Mouse (Mus musculus): ENCODE data around the gene Gm5134. TPM values are rescaled to one million over a fixed set of nuclear protein-coding genes. Genes with fewer than 3 reads are reported as not detected.

Gene Gm5134
- polyA plus RNA-seq (2021; fragmentation: Nextera tagmentation), result not detected in 2 replicates
- long read RNA-seq, experiment 1, result 0 reads
- long read RNA-seq, experiment 2, result 0 reads

GRCm38 (mm10) chr10:75954381-75954811 lies at the start of gene Gm5134:
Gene Gm5134 (plus strand): TSS chr10:75954514.

DNA sequence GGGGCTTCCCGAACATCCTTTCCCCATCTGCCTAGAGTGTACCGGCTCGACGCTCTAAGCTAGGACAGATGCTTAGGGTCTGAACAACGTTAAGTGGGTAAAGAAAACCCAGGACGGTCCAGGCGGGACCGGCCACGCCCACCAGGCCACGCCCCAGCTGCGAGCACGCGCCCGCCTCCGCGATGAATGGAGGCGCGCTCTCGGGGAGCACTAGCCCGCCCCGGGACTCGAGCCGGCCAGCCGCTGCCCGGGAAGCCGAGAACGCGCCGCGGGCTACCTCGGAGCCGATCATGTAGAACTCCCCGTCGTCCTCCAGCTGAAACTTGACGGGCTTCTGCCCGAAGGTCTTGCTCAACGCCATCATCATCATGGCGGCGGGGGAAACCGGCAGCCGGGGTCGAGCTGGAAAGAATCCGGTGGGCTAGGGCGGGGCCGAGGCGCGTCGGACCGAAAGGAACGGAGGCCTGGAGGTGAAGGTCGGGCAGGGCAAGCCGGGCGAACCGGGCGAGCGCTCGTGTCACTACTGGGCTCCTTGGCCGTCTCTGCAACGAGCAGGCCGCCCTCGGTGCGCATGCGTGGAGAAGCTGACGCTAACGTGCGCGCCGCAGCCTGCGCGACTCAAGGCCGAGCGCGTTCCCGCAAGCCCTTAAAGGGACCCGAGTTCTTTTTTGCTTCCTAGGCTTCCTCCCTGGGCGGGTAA lies 33.1 kb upstream of the Gm5134 start, which contains the start of gene Smarcb1:
TSS of gene Smarcb1 (minus strand) at position 592 of the 700 bp plus-strand sequence.

DNA sequence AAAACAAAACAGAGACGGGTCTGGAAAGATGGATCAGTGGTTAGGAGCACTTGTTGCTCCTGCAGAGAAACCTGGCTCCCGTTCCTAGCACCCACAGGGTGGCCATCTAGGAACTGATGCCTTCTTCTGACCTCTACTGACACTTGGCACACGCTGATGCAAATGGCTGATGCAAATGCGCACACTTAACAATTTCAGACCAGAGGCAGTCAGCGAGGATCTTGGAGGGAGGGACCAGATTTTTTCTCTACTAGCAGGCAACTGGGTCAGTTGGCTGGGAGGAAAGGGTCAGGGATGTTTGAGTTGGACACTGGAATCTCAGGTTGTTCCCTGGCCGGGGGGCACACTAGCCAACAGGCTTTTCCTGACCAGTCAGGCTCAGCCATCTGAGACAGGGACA lies 21.4 kb upstream of the Gm5134 start, which contains the start of gene Chchd10:
TSS of gene Chchd10 (plus strand) at position 240 of the 400 bp plus-strand sequence.

DNA sequence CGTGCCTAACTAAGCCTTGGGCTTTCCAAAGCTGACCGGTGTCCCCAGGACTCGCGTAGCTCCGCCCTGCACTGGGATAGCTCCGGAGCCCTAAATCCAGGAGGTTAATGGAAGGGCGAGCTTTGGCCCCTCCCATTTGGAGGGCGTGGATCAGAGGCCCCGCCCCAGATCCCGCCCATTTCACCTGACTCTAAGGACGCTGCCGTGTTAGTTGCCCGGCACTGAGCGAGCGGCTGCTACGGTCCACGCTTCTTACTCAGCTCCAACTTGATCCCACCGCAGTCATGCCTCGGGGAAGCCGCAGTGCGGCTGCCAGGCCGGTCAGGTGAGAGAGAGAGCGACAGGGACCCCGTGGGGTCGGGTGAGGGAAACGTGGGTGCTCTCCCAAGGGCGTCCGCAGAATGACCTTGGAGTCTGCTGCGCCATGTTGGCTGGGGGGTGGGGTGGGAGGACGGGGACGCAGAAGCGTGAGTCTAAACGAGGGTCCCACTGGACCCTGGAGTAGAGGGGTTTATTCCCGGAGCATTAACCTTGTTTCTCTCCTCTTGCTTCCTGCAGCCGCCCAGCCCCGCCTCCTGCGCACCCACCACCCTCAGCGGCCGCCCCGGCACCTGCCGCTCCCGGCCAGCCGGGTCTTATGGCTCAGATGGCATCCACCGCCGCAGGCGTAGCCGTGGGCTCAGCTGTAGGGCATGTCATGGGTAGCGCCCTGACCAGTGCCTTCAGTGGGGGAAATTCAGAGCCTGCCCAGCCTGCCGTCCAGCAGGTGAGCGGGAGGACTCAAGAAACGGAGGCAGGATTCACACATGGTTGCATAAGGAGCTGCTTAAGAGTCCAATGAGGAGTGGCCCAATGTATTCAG lies 18.4 kb upstream of the Gm5134 start, which contains the start of gene Mmp11:
TSS of gene Mmp11 (minus strand) at position 817 of the 862 bp plus-strand sequence.

GRCm38 (mm10) chr10:75940520-75940919 lies 13.8 kb upstream of the Gm5134 start, which contains the start of gene Gm867:
Gene Gm867 (minus strand): TSS chr10:75940672.

GRCm38 (mm10) chr10:75942736-75943477 lies 11.4 kb upstream of the Gm5134 start, which contains the start of gene Vpreb3:
Gene Vpreb3 (plus strand): TSS chr10:75943057.

DNA sequence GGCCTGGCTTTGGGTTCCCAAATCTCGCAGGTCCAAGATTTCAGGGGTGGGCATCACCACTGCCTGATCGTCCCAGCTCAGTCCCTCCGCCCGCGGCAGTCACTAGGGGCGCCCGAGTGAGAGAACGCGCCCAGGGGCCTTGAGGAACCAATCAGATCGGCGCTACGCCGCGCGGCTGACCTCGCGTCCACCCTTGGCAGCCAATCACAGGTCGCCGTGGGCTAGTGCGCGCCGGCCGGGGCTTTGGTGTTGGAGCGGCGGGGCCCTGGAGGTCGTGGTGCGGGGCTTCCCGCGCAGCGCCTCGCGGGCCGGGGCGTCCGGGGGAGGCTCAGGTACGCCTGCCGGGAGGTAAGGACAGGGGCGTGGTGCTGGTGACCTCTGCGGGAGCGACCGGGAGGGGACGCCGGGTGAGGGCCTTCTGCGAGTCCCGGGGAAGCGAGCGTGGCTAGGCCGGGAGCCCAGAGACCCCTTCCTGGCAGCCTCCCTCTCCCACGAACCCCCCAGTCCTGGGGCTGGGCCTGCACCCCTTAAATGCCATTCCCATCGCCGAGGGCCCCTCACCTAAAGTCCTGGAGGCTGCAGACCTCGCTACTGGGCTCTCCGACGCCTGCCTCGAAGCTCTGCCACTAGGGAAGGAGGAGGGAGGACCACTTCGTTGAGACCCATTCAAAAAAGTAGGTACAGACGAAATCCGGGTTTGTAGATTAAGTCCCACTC lies 78.2 kb downstream of the Gm5134 start, which contains the start of gene Zfp280b:
TSS of gene Zfp280b (plus strand) at position 249 of the 717 bp plus-strand sequence.

Other genes starting within 250 kb of the Gm5134 start
- gene Cabin1, start 190.2 kb upstream of the Gm5134 start, polyA plus RNA-seq (2021; fragmentation: Nextera tagmentation), result 18.0 and 21.6 TPM in 2 replicates
- 192 and 230 TPM in 2 replicates for gene Ddt, start 181.1 kb upstream of the Gm5134 start, polyA plus RNA-seq (2021; fragmentation: Nextera tagmentation)
- gene Gm20441, start 173.6 kb upstream of the Gm5134 start, polyA plus RNA-seq (2021; fragmentation: Nextera tagmentation), result not detected in 2 replicates
- 8.3 and 10.4 TPM in 2 replicates for gene Gstt3, start 173.1 kb upstream of the Gm5134 start, polyA plus RNA-seq (2021; fragmentation: Nextera tagmentation)
- gene Gstt1, start 155.9 kb upstream of the Gm5134 start, polyA plus RNA-seq (2021; fragmentation: Nextera tagmentation), result 44.3 and 47.6 TPM in 2 replicates
- gene Gstt4, start 132.0 kb upstream of the Gm5134 start, polyA plus RNA-seq (2021; fragmentation: Nextera tagmentation), result not detected in 2 replicates
- 5.7 and 6.3 TPM in 2 replicates for gene Gstt2, start 117.1 kb upstream of the Gm5134 start, polyA plus RNA-seq (2021; fragmentation: Nextera tagmentation)
- gene Mif, start 94.3 kb upstream of the Gm5134 start, polyA plus RNA-seq (2021; fragmentation: Nextera tagmentation), result 1,436 and 1,608 TPM in 2 replicates
- gene Derl3, start 61.1 kb upstream of the Gm5134 start, polyA plus RNA-seq (2021; fragmentation: Nextera tagmentation), result 1.8 and 2.2 TPM in 2 replicates
- 107 and 113 TPM in 2 replicates for gene Smarcb1, start 32.9 kb upstream of the Gm5134 start, polyA plus RNA-seq (2021; fragmentation: Nextera tagmentation)
- 1,355 and 1,446 TPM in 2 replicates for gene Chchd10, start 21.4 kb upstream of the Gm5134 start, polyA plus RNA-seq (2021; fragmentation: Nextera tagmentation)
- gene Mmp11, start 18.0 kb upstream of the Gm5134 start, polyA plus RNA-seq (2021; fragmentation: Nextera tagmentation), result 1.6 and 1.7 TPM in 2 replicates
- gene Gm867, start 13.8 kb upstream of the Gm5134 start, polyA plus RNA-seq (2021; fragmentation: Nextera tagmentation), result 0.34 TPM in 1 of 2 replicates, not detected in the other
- 0.36 TPM in 1 of 2 replicates, not detected in the other for gene Vpreb3, start 11.5 kb upstream of the Gm5134 start, polyA plus RNA-seq (2021; fragmentation: Nextera tagmentation)
- 3.8 and 5.1 TPM in 2 replicates for gene Zfp280b, start 78.1 kb downstream of the Gm5134 start, polyA plus RNA-seq (2021; fragmentation: Nextera tagmentation)
- gene Slc5a4b, start 156.4 kb downstream of the Gm5134 start, polyA plus RNA-seq (2021; fragmentation: Nextera tagmentation), result not detected in 2 replicates
- gene Slc5a4a, start 192.9 kb downstream of the Gm5134 start, polyA plus RNA-seq (2021; fragmentation: Nextera tagmentation), result not detected in 2 replicates

Measured in left cerebral cortex, adult 6 months (tissue).